Mouse (Mus musculus) CD4-positive naive resting alpha-beta T cell, adult 76 days (primary cell): ENCODE results near the gene Abi3bp. TPM values are rescaled to one million over a fixed set of nuclear protein-coding genes. Genes with fewer than 3 reads are reported as not detected.

Source experiments
- total RNA-seq: library from RNA; stranded (reverse); gene quantifications from one replicate; pipeline ENCODE4 v1.2.4, GENCODE M21; 2023

Abi3bp gene
- total RNA-seq: not detected

GRCm38 (mm10) chr16:56477677-56478574 is at the start of gene Abi3bp:
Abi3bp (plus strand) TSS chr16:56477878.

GRCm38 (mm10) chr16:56717224-56718200 is 239.8 kb downstream of the Abi3bp start, which contains the start of gene Tfg:
Tfg (minus strand) TSS chr16:56717450.

Other genes with a start within 250 kb of the Abi3bp start
- gene Tfg, start 239.6 kb downstream of the Abi3bp start, total RNA-seq: 30.4 TPM